Mouse (Mus musculus) forebrain, embryonic 12.5 days (tissue): ENCODE data around the gene Dcp1b. TPM values are rescaled to one million over a fixed set of nuclear protein-coding genes. Genes with fewer than 3 reads are reported as not detected.

Experiments
- ATAC-seq: fragments of 200-750 bp; cut with Nextera tagmentation; 2 replicates; pipeline ENCODE4 v1.8.0; 2017; ENCODE audit warnings: moderate TSS enrichment; ENCODE audit not compliant: low FRiP score
- H3K27ac ChIP-seq: fragments of 300-500 bp; sonication (generic); 2 replicates; pipeline ENCODE4 v1.5.1; 2016; ENCODE audit warnings: mild to moderate bottlenecking
- H3K27me3 ChIP-seq: fragments of 300-500 bp; sonication (generic); 2 replicates; pipeline ENCODE4 v1.6.1; 2016; ENCODE audit warnings: mild to moderate bottlenecking
- H3K36me3 ChIP-seq: fragments of 300-500 bp; sonication (generic); replicated peaks from 2 replicates; pipeline ENCODE4 v1.6.1; 2016; ENCODE audit warnings: mild to moderate bottlenecking
- H3K4me1 ChIP-seq: fragments of 300-500 bp; sonication (generic); 2 replicates; pipeline ENCODE4 v1.6.1; 2016
- H3K4me2 ChIP-seq: fragments of 300-500 bp; sonication (generic); 2 replicates; pipeline ENCODE4 v1.6.1; 2016; ENCODE audit warnings: mild to moderate bottlenecking, moderate library complexity
- H3K4me3 ChIP-seq: fragments of 300-500 bp; sonication (generic); replicated peaks from 2 replicates; pipeline ENCODE4 v1.5.1; 2016; ENCODE audit warnings: mild to moderate bottlenecking
- H3K9ac ChIP-seq: fragments of 300-500 bp; sonication (generic); 2 replicates; pipeline ENCODE4 v1.6.1; 2016; ENCODE audit warnings: mild to moderate bottlenecking
- H3K9me3 ChIP-seq: fragments of 300-500 bp; sonication (generic); 2 replicates; pipeline ENCODE4 v1.6.1; 2016
- WGBS: fragments of 180-500 bp; shearing (Covaris S2); methylation state at CpG from one replicate; pipeline ENCODE4 v1.1.7; 2016; 5-methylcytosine and 5-hydroxymethylcytosine counted together
- polyA plus RNA-seq: library from polyadenylated mRNA; unstranded; fragments of >200 nt; fragmentation: Nextera tagmentation; extraction: Ambion mirVana; gene quantifications from 2 replicates; pipeline ENCODE4 v1.2.1, GENCODE M21; 2016

The Dcp1b gene
- 13.6 and 13.7 TPM in 2 replicates for polyA plus RNA-seq

GRCm38 (mm10) chr6:119175078-119175853 is at the start of gene Dcp1b:
Dcp1b (plus strand) TSS chr6:119175253.
- Histone ChIP-seq H3K36me3 (no peaks in the 10 kb centered on the region), H3K27ac (peak within 1 kb of the TSS; percentile 90), H3K27me3 (no peaks in the 10 kb centered on the region), H3K4me2 (peak within 1 kb of the TSS; percentile 65), H3K9me3 (no peaks in the 10 kb centered on the region), H3K9ac (peak within 1 kb of the TSS; percentile 82), H3K4me3 (peak within 1 kb of the TSS; percentile 80), H3K4me1 (peaks cover 22% of the 10 kb centered on the region)
- WGBS: under 1% methylated on average over 65 of the region's 65 CpGs
- ATAC-seq: peak; percentile 95

- H3K9me3 ChIP-seq: no peaks in the 10 kb centered on the region
- no peak for ATAC-seq
- no peak overlapping the region for H3K4me2 ChIP-seq
- no peaks in the 10 kb centered on the region for H3K4me1 ChIP-seq
- WGBS: 92% methylated on average over 3 of the region's 3 CpGs
- H3K27ac ChIP-seq: no peak overlapping the region
- H3K4me3 ChIP-seq: no peak overlapping the region
- H3K36me3 ChIP-seq: no peaks in the 10 kb centered on the region
- no peak overlapping the region for H3K9ac ChIP-seq
- no peaks in the 10 kb centered on the region for H3K27me3 ChIP-seq
Measured at GRCm38 (mm10) chr6:119126991-119127390, 48.1 kb upstream of the Dcp1b start.

- no peaks in the 10 kb centered on the region for H3K4me1 ChIP-seq
- H3K27me3 ChIP-seq: no peaks in the 10 kb centered on the region
- no peaks in the 10 kb centered on the region for H3K9me3 ChIP-seq
- H3K4me3 ChIP-seq: no peak overlapping the region
- no peak overlapping the region for H3K9ac ChIP-seq
- no peak overlapping the region for H3K27ac ChIP-seq
- 95% methylated on average over 1 of the region's 1 CpGs for WGBS
- H3K4me2 ChIP-seq: no peak overlapping the region
- H3K36me3 ChIP-seq: no peaks in the 10 kb centered on the region
- ATAC-seq: no peak
Measured at GRCm38 (mm10) chr6:119128076-119128475, 47.0 kb upstream of the Dcp1b start.

GRCm38 (mm10) chr6:119128521-119128920 is 46.5 kb upstream of the Dcp1b start:
- H3K9me3 ChIP-seq: no peaks in the 10 kb centered on the region
- no peak overlapping the region for H3K9ac ChIP-seq
- H3K27ac ChIP-seq: no peak overlapping the region
- H3K4me2 ChIP-seq: no peak overlapping the region
- no peaks in the 10 kb centered on the region for H3K27me3 ChIP-seq
- no peak for ATAC-seq
- H3K4me3 ChIP-seq: no peak overlapping the region
- no peaks in the 10 kb centered on the region for H3K4me1 ChIP-seq
- WGBS: 89% methylated on average over 8 of the region's 8 CpGs
- no peaks in the 10 kb centered on the region for H3K36me3 ChIP-seq

GRCm38 (mm10) chr6:119129664-119130063 is 45.4 kb upstream of the Dcp1b start:
- Histone ChIP-seq H3K27ac (no peak overlapping the region), H3K27me3 (no peaks in the 10 kb centered on the region), H3K9ac (no peak overlapping the region), H3K9me3 (no peaks in the 10 kb centered on the region), H3K4me2 (no peak overlapping the region), H3K36me3 (no peaks in the 10 kb centered on the region), H3K4me1 (no peaks in the 10 kb centered on the region), H3K4me3 (no peak overlapping the region)
- 79% methylated on average over 5 of the region's 5 CpGs for WGBS
- ATAC-seq: no peak

- Histone ChIP-seq H3K36me3 (no peaks in the 10 kb centered on the region), H3K27me3 (no peaks in the 10 kb centered on the region), H3K4me1 (no peaks in the 10 kb centered on the region), H3K4me2 (no peak overlapping the region), H3K27ac (no peak overlapping the region), H3K4me3 (no peak overlapping the region), H3K9ac (no peak overlapping the region), H3K9me3 (no peaks in the 10 kb centered on the region)
- ATAC-seq: no peak
- 80% methylated on average over 8 of the region's 8 CpGs for WGBS
Measured at GRCm38 (mm10) chr6:119132111-119132735, 42.8 kb upstream of the Dcp1b start.

GRCm38 (mm10) chr6:119132863-119133262 is 42.2 kb upstream of the Dcp1b start:
- no peak for ATAC-seq
- H3K9me3 ChIP-seq: no peaks in the 10 kb centered on the region
- no peak overlapping the region for H3K9ac ChIP-seq
- no peaks in the 10 kb centered on the region for H3K36me3 ChIP-seq
- H3K4me2 ChIP-seq: no peak overlapping the region
- H3K4me3 ChIP-seq: no peak overlapping the region
- no peak overlapping the region for H3K27ac ChIP-seq
- H3K27me3 ChIP-seq: no peaks in the 10 kb centered on the region
- WGBS: 91% methylated on average over 4 of the region's 4 CpGs
- H3K4me1 ChIP-seq: no peaks in the 10 kb centered on the region

GRCm38 (mm10) chr6:119137768-119138167 is 37.3 kb upstream of the Dcp1b start:
- H3K9ac ChIP-seq: no peak overlapping the region
- no peaks in the 10 kb centered on the region for H3K36me3 ChIP-seq
- 89% methylated on average over 10 of the region's 10 CpGs for WGBS
- no peak for ATAC-seq
- H3K27ac ChIP-seq: no peak overlapping the region
- no peaks in the 10 kb centered on the region for H3K9me3 ChIP-seq
- H3K27me3 ChIP-seq: no peaks in the 10 kb centered on the region
- H3K4me3 ChIP-seq: no peak overlapping the region
- no peak overlapping the region for H3K4me2 ChIP-seq
- no peaks in the 10 kb centered on the region for H3K4me1 ChIP-seq

GRCm38 (mm10) chr6:119139561-119139960 is 35.5 kb upstream of the Dcp1b start:
- Histone ChIP-seq H3K4me2 (no peak overlapping the region), H3K4me1 (no peaks in the 10 kb centered on the region), H3K4me3 (no peak overlapping the region), H3K36me3 (no peaks in the 10 kb centered on the region), H3K9ac (no peak overlapping the region), H3K9me3 (no peaks in the 10 kb centered on the region), H3K27me3 (no peaks in the 10 kb centered on the region), H3K27ac (no peak overlapping the region)
- WGBS: 87% methylated on average over 7 of the region's 7 CpGs
- ATAC-seq: no peak

GRCm38 (mm10) chr6:119145109-119145508 is 29.9 kb upstream of the Dcp1b start:
- no peaks in the 10 kb centered on the region for H3K27me3 ChIP-seq
- no peak overlapping the region for H3K4me3 ChIP-seq
- no peak overlapping the region for H3K9ac ChIP-seq
- no peak overlapping the region for H3K27ac ChIP-seq
- no peaks in the 10 kb centered on the region for H3K9me3 ChIP-seq
- ATAC-seq: no peak
- H3K4me2 ChIP-seq: no peak overlapping the region
- 75% methylated on average over 4 of the region's 4 CpGs for WGBS
- no peaks in the 10 kb centered on the region for H3K4me1 ChIP-seq
- H3K36me3 ChIP-seq: no peaks in the 10 kb centered on the region

GRCm38 (mm10) chr6:119165677-119166076 is 9.4 kb upstream of the Dcp1b start:
- no peak for ATAC-seq
- Histone ChIP-seq H3K9ac (no peak overlapping the region), H3K27me3 (no peaks in the 10 kb centered on the region), H3K4me3 (no peak overlapping the region), H3K9me3 (no peaks in the 10 kb centered on the region), H3K36me3 (no peaks in the 10 kb centered on the region), H3K27ac (no peak overlapping the region), H3K4me1 (no peaks in the 10 kb centered on the region), H3K4me2 (no peak overlapping the region)

GRCm38 (mm10) chr6:119174307-119175074 is 562 bp upstream of the Dcp1b start:
- ATAC-seq: 0 out of 2 replicates have a peak, but pooled peaks have one; percentile 16
- H3K27ac ChIP-seq: no peak overlapping the region
- peak overlapping the region; percentile 80 for H3K4me3 ChIP-seq
- H3K36me3 ChIP-seq: no peaks in the 10 kb centered on the region
- H3K4me1 ChIP-seq: peaks cover 22% of the 10 kb centered on the region
- WGBS: 56% methylated on average over 12 of the region's 12 CpGs
- H3K27me3 ChIP-seq: no peaks in the 10 kb centered on the region
- H3K9ac ChIP-seq: no peak overlapping the region
- H3K4me2 ChIP-seq: peak overlapping the region; percentile 65
- H3K9me3 ChIP-seq: no peaks in the 10 kb centered on the region
